Mouse (Mus musculus) limb, embryonic 13.5 days (tissue): ENCODE data around the gene Tmem94. TPM values are rescaled to one million over a fixed set of nuclear protein-coding genes. Genes with fewer than 3 reads are reported as not detected.
A peak's percentile ranks its signal among the peaks of the same experiment; 100 is the strongest.
"Not testable (repeated sequence)": the region's sequence is repeated elsewhere in the genome, so short reads cannot be mapped to it uniquely, and the experiment has no call there.

Experiments used
- ATAC-seq: fragments of 200-750 bp; cut with Nextera tagmentation; 2 replicates; pipeline ENCODE4 v1.8.0; 2017; ENCODE audit warnings: low read depth, moderate number of reproducible peaks, moderate TSS enrichment; ENCODE audit not compliant: low FRiP score
- H3K27ac ChIP-seq: fragments of 300-500 bp; sonication (generic); 2 replicates; pipeline ENCODE4 v1.5.1; 2015; ENCODE audit warnings: inconsistent platforms, mild to moderate bottlenecking, moderate library complexity
- H3K27me3 ChIP-seq: fragments of 300-500 bp; sonication (generic); 2 replicates; pipeline ENCODE4 v1.6.1; 2015; ENCODE audit warnings: mild to moderate bottlenecking, inconsistent platforms
- H3K36me3 ChIP-seq: fragments of 300-500 bp; sonication (generic); 2 replicates; pipeline ENCODE4 v1.6.1; 2015; ENCODE audit warnings: inconsistent platforms, mild to moderate bottlenecking, moderate library complexity
- H3K4me1 ChIP-seq: fragments of 300-500 bp; sonication (generic); 2 replicates; pipeline ENCODE4 v1.6.1; 2015; ENCODE audit warnings: inconsistent platforms
- H3K4me2 ChIP-seq: fragments of 300-500 bp; sonication (generic); replicated peaks from 2 replicates; pipeline ENCODE4 v1.6.1; 2015; ENCODE audit warnings: inconsistent platforms, mild to moderate bottlenecking, moderate library complexity
- H3K4me3 ChIP-seq: fragments of 300-500 bp; sonication (generic); 2 replicates; pipeline ENCODE4 v1.5.1; 2015; ENCODE audit warnings: moderate library complexity, mild to moderate bottlenecking, inconsistent platforms
- H3K9ac ChIP-seq: fragments of 300-500 bp; sonication (generic); 2 replicates; pipeline ENCODE4 v1.6.1; 2015; ENCODE audit warnings: mild to moderate bottlenecking, inconsistent platforms
- H3K9me3 ChIP-seq: fragments of 300-500 bp; sonication (generic); 2 replicates; pipeline ENCODE4 v1.6.1; 2016; ENCODE audit warnings: inconsistent platforms
- WGBS: fragments of 180-500 bp; shearing (Covaris S2); methylation state at CpG from one replicate; pipeline ENCODE4 v1.1.7; 2015; 5-methylcytosine and 5-hydroxymethylcytosine counted together
- polyA plus RNA-seq: library from polyadenylated mRNA; unstranded; fragments of >200 nt; fragmentation: Nextera tagmentation; extraction: Ambion mirVana; gene quantifications from 2 replicates; pipeline ENCODE4 v1.2.1, GENCODE M21; 2015

Tmem94 gene
- polyA plus RNA-seq, 1 experiment from 2014 or later = 31.9 TPM

DNA sequence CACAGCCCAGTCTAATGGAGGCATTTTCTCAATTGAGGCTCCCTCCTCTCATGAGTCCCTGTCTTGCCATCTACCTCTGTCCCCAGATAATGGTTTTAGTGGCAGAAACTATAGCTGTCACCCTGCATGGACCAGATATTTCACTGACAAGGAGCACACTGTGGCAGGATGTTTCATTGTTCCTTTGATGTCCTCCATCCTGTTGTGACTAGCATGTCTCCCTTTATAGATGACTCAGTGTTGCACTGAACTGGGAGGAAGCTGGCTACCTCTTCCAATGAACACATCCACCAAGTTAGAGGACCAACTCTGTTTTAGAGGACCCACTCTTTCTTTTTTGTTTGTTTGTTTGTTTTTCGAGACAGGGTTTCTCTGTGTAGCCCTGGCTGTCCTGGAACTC is 19.1 kb upstream of the Tmem94 start:
- ATAC-seq = no peak
- no peak overlapping the region for H3K4me2 ChIP-seq
- no peaks in the 10 kb centered on the region for H3K9me3 ChIP-seq
- H3K9ac ChIP-seq = no peak overlapping the region
- H3K27ac ChIP-seq = no peak overlapping the region
- H3K36me3 ChIP-seq = no peaks in the 10 kb centered on the region
- H3K4me1 ChIP-seq = 0 out of 2 replicates have a peak, but pooled peaks cover 5% of the 10 kb centered on the region
- no peak overlapping the region for H3K4me3 ChIP-seq
- WGBS = 82% methylated on average over 1 of the region's 1 CpGs
- no peaks in the 10 kb centered on the region for H3K27me3 ChIP-seq

DNA sequence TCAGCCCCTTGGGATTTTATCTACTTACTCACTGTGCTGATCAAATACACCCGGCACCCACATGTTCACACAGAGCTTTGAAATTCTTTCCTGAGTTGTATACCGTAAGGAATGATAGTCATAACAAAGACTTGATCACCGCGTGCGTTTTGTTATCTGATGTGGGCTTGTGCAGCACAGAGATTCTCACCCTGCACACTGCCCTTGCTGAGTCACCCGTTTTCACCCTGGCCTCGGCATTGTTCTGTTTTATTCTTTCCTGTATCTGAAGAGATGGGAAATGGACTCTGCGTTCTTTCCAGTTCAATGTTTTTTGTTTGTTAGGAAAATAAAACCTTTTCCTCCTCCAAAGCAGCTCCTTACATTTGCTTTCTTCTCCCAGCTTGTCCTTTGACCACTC is 18.5 kb upstream of the Tmem94 start:
- Histone ChIP-seq H3K4me3 (peak overlapping the region; percentile 14; the same call in 1 of the 2 replicates), H3K27me3 (no peaks in the 10 kb centered on the region), H3K4me2 (peak overlapping the region; percentile 47), H3K9ac (no peak overlapping the region), H3K36me3 (no peaks in the 10 kb centered on the region), H3K27ac (no peak overlapping the region), H3K4me1 (0 out of 2 replicates have a peak, but pooled peaks cover 5% of the 10 kb centered on the region), H3K9me3 (no peaks in the 10 kb centered on the region)
- no peak for ATAC-seq
- WGBS = 66% methylated on average over 8 of the region's 8 CpGs

- no peak overlapping the region for H3K9ac ChIP-seq
- no peaks in the 10 kb centered on the region for H3K36me3 ChIP-seq
- peak overlapping the region; percentile 14 for H3K4me3 ChIP-seq
- no peak overlapping the region for H3K27ac ChIP-seq
- 10% methylated on average over 8 of the region's 15 CpGs for WGBS
- H3K27me3 ChIP-seq = no peaks in the 10 kb centered on the region
- 0 out of 2 replicates have a peak, but pooled peaks cover 5% of the 10 kb centered on the region for H3K4me1 ChIP-seq
- no peak for ATAC-seq
- no peaks in the 10 kb centered on the region for H3K9me3 ChIP-seq
- peak overlapping the region; percentile 47 for H3K4me2 ChIP-seq
These were observed 17.9 kb upstream of the Tmem94 start for GRCm38 (mm10) chr11:115747351-115747750.

DNA sequence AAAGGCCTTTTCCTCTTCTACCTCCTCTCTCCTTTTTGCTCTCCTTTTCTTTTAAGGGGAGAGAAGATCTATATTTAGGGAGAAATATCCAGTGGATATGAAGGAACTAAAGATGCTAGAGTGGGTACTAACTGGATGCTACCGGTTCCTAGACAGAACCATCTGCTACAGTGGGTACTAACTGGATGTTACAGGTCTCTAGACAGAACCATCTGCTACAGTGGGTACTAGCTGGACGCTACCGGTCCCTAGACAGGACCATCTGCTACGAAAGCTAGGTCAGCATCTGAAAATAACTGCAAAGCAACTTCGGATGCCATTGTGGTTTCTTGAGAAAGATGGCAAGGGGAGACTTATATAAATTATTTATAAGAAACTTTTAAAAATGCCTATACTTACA is 15.4 kb upstream of the Tmem94 start:
- H3K4me1 ChIP-seq = no peaks in the 10 kb centered on the region
- no peak overlapping the region for H3K4me2 ChIP-seq
- no peak for ATAC-seq
- H3K9me3 ChIP-seq = no peaks in the 10 kb centered on the region
- no peaks in the 10 kb centered on the region for H3K27me3 ChIP-seq
- no peak overlapping the region for H3K9ac ChIP-seq
- H3K27ac ChIP-seq = no peak overlapping the region
- 92% methylated on average over 5 of the region's 5 CpGs for WGBS
- no peak overlapping the region for H3K4me3 ChIP-seq
- H3K36me3 ChIP-seq = no peaks in the 10 kb centered on the region

DNA sequence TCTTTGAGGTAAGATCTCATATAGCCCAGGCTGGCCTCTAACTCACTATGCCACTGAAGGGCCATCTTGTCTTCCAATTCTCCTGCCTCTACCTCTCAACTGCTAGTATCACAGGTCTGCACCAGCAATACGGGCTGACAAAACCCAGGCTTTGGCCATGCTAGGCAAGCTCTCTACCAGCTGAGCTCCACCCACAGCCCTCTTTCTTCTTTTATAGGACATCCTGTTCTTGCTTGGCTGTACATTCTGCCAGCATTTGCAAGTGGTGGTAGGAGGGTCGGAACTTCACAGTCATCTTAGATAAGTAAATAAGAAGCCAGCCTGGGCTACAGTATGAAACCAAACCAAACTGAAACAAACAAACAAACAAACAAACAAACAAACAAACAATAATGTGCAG is 13.5 kb upstream of the Tmem94 start:
- no peak overlapping the region for H3K4me3 ChIP-seq
- no peak overlapping the region for H3K27ac ChIP-seq
- no peaks in the 10 kb centered on the region for H3K4me1 ChIP-seq
- H3K9ac ChIP-seq = no peak overlapping the region
- no peak for ATAC-seq
- no peaks in the 10 kb centered on the region for H3K36me3 ChIP-seq
- no peaks in the 10 kb centered on the region for H3K9me3 ChIP-seq
- H3K4me2 ChIP-seq = no peak overlapping the region
- no peaks in the 10 kb centered on the region for H3K27me3 ChIP-seq
- WGBS = 64% methylated on average over 2 of the region's 2 CpGs

GRCm38 (mm10) chr11:115752653-115753052 is 12.6 kb upstream of the Tmem94 start:
- H3K36me3 ChIP-seq = no peaks in the 10 kb centered on the region
- WGBS = 79% methylated on average over 7 of the region's 7 CpGs
- H3K9ac ChIP-seq = no peak overlapping the region
- no peak overlapping the region for H3K4me3 ChIP-seq
- H3K27ac ChIP-seq = no peak overlapping the region
- no peak overlapping the region for H3K4me2 ChIP-seq
- no peak for ATAC-seq
- H3K4me1 ChIP-seq = no peaks in the 10 kb centered on the region
- H3K27me3 ChIP-seq = no peaks in the 10 kb centered on the region
- H3K9me3 ChIP-seq = no peaks in the 10 kb centered on the region

- no peak overlapping the region for H3K27ac ChIP-seq
- no peaks in the 10 kb centered on the region for H3K27me3 ChIP-seq
- no peak overlapping the region for H3K9ac ChIP-seq
- H3K4me2 ChIP-seq = no peak overlapping the region
- ATAC-seq = no peak
- H3K4me3 ChIP-seq = no peak overlapping the region
- no peaks in the 10 kb centered on the region for H3K9me3 ChIP-seq
- WGBS = 78% methylated on average over 4 of the region's 4 CpGs
- H3K36me3 ChIP-seq = no peaks in the 10 kb centered on the region
- no peaks in the 10 kb centered on the region for H3K4me1 ChIP-seq
These were observed 11.7 kb upstream of the Tmem94 start for GRCm38 (mm10) chr11:115753485-115753884.

DNA sequence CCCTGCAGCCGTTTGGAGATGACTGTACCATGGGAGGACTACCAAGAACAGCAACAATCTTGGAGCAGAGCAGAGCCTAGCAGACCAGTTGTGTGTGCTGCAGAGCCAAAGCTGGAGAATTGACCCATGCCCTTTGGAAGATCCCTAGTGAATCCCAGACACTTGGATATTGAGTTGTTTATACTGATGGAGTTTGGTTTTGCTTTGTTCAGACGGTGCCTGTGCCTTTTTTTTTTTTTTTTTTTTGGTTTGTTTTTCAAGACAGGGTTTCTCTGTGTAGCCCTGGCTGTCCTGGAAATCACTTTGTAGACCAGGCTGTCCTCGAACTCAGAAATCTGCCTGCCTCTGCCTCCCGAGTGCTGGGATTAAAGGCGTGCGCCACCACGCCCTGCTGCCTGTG is 3.1 kb upstream of the Tmem94 start:
- H3K36me3 ChIP-seq, ATAC-seq, H3K4me2 ChIP-seq, H3K27me3 ChIP-seq, H3K27ac ChIP-seq, H3K9me3 ChIP-seq, H3K9ac ChIP-seq, H3K4me3 ChIP-seq: not testable (repeated sequence)
- 92% methylated on average over 7 of the region's 7 CpGs for WGBS
- peaks cover 11% of the 10 kb centered on the region for H3K4me1 ChIP-seq

GRCm38 (mm10) chr11:115764698-115765097 is 535 bp upstream of the Tmem94 start:
- peak overlapping the region; percentile 57; the same call in 1 of the 2 replicates for H3K9ac ChIP-seq
- H3K27ac ChIP-seq = no peak overlapping the region

GRCm38 (mm10) chr11:115765607-115766141 is 441 bp downstream of the Tmem94 start:
- under 1% methylated on average over 34 of the region's 34 CpGs for WGBS
- H3K9ac ChIP-seq = peak overlapping the region; percentile 92
- H3K27me3 ChIP-seq = no peaks in the 10 kb centered on the region
- 0 out of 2 replicates have a peak, but pooled peaks cover 7% of the 10 kb centered on the region for H3K36me3 ChIP-seq
- H3K4me1 ChIP-seq = peaks cover 14% of the 10 kb centered on the region
- peak; percentile 84 for ATAC-seq
- H3K4me3 ChIP-seq = peak overlapping the region; percentile 85
- H3K9me3 ChIP-seq = no peaks in the 10 kb centered on the region
- H3K27ac ChIP-seq = peak overlapping the region; percentile 91
- peak overlapping the region; percentile 80 for H3K4me2 ChIP-seq

More at GRCm38 (mm10) chr11:115764698-115765097, 535 bp upstream of the Tmem94 start:
- peak overlapping the region; percentile 85 for H3K4me3 ChIP-seq
- 29% methylated on average over 2 of the region's 2 CpGs for WGBS
- H3K9me3 ChIP-seq = no peaks in the 10 kb centered on the region
- peak overlapping the region; percentile 62 for H3K4me2 ChIP-seq
- ATAC-seq = no peak; the same call in 1 of the 2 replicates
- peaks cover 14% of the 10 kb centered on the region for H3K4me1 ChIP-seq
- H3K27me3 ChIP-seq = no peaks in the 10 kb centered on the region
- H3K36me3 ChIP-seq = no peaks in the 10 kb centered on the region

DNA sequence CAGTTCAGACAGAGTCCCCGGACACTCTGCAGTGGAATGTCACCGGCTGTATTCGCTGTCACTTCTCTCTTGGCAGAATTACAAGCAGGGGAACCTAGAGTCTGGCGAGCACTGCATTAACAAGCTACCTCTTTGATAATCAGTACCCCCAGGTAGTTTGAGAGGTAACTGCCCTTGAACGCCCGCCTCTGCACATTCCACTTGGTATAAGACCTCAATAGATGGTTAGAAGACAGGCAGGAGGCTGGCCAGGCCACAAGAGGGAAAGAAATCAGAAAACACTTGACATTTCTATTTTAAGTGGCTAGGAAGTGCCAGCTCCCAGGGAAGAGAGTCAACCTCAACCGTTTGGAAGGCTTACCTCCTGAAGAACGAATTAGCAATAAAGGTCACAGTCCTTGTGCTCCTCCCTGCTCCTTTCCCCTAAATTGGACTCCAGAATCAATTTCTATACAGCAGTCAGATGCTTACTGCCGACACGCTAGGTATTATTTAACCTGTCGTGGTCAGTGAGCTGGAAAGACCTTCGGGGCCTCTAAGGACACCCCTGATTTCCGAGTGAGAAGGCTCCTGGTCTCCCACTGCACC is 1.2 kb downstream of the Tmem94 start:
- Histone ChIP-seq H3K9ac (peak overlapping the region; percentile 92), H3K4me3 (peak overlapping the region; percentile 85), H3K27me3 (no peaks in the 10 kb centered on the region), H3K4me1 (peaks cover 14% of the 10 kb centered on the region), H3K27ac (peak overlapping the region; percentile 91), H3K9me3 (no peaks in the 10 kb centered on the region), H3K4me2 (peak overlapping the region; percentile 80), H3K36me3 (0 out of 2 replicates have a peak, but pooled peaks cover 7% of the 10 kb centered on the region)
- WGBS = 40% methylated on average over 13 of the region's 13 CpGs
- ATAC-seq = no peak

GRCm38 (mm10) chr11:115766981-115767380 is 1.7 kb downstream of the Tmem94 start:
- WGBS = 88% methylated on average over 8 of the region's 8 CpGs
- no peaks in the 10 kb centered on the region for H3K27me3 ChIP-seq
- H3K4me3 ChIP-seq = peak overlapping the region; percentile 85
- peaks cover 14% of the 10 kb centered on the region for H3K4me1 ChIP-seq
- H3K27ac ChIP-seq = no peak overlapping the region
- H3K36me3 ChIP-seq = 0 out of 2 replicates have a peak, but pooled peaks cover 7% of the 10 kb centered on the region
- H3K4me2 ChIP-seq = peak overlapping the region; percentile 80
- H3K9ac ChIP-seq = 0 out of 2 replicates have a peak overlapping the region, but pooled peaks have one; percentile 92
- H3K9me3 ChIP-seq = no peaks in the 10 kb centered on the region
- ATAC-seq = no peak
